Mouse (Mus musculus) heart, postnatal 25 days (tissue): ENCODE data around the gene Spop. TPM values are rescaled to one million over a fixed set of nuclear protein-coding genes. Genes with fewer than 3 reads are reported as not detected.

ENCODE experiments used
- DNase-seq: peaks from one replicate; pipeline ENCODE4 v3.0.0; 2022; ENCODE audit warnings: low spot score
- intact Hi-C: fragments of 180-260 bp; cut with DNase I; formaldehyde crosslinking; loops from one replicate; pipeline ENCODE4 v1.15.1; 2025
- total RNA-seq, 2 experiments: library from RNA; stranded (reverse); gene quantifications; 2 replicates each; pipeline ENCODE4 v1.2.3; 2021

Gene Spop
- 100 to 1,000 TPM; 180 to 195 TPM for total RNA-seq

DNA sequence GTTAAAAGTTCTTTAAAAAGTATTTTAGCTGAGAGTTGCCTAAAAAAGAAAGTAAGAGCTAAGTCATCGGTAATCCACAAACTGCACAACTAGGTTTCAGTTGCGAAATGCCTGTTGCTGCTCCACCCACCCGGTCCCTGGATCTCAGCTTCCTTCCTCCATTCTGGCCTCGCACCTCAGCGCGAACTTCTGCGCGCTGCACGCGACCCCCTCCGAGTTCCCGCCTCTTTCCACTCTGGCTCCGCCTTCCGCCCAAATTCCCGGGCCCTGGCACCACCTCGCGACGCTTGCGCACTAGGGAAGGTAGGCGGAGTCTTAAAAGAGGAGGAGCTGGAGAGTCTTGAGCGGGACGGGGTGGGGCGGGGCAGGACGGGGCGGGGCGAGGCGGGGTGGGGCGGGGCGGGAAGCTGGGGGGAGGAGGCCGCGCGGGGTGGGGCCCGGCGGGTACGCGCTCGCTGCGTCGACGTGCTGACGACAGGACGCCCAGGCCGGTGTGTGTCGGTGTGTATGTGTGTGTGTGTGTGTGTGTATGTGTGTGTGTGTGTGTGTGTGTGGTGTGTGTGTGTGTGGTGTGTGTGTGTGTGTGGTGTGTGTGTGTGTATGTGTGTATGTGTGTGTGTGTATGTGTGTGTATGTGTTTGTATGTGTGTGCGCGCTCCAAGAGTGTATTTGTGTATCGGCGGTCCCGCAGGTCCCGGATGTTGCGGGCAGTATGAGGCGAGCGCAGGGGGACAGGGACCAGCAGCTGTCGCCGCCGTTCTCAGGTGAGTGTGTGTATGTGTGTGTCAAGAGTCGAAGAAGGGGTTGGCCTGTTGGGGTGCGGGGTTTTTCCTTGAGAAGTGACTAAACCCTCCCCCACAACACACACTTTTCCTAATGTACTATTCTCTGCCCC, at the start of gene Spop:
TSS of gene Spop (plus strand) at position 440 of the 895 bp plus-strand sequence.
- intact Hi-C loops, result no loop called here
- peak; percentile 88 for DNase-seq

DNA sequence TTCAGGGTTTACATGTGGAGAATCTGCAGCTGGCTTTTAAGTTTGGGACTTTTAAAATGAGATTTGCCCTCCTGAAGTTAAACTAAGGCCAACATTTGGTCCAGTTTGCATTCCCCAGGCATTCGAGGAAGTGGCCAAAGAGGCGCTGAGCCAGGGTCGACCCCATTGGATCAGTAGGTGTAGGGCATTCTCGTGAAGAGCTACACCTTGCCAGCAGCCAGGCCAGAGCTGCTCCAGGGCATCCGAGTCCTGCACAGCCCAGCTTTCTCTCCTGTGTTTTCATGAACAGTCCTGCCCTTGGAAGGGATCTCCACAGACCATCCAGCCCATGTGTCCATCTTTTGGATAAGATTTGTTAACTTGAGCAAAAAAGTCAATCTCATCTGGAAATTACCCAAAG, 49.5 kb upstream of the Spop start:
- no peak for DNase-seq
- intact Hi-C loops, result no loop called here

DNA sequence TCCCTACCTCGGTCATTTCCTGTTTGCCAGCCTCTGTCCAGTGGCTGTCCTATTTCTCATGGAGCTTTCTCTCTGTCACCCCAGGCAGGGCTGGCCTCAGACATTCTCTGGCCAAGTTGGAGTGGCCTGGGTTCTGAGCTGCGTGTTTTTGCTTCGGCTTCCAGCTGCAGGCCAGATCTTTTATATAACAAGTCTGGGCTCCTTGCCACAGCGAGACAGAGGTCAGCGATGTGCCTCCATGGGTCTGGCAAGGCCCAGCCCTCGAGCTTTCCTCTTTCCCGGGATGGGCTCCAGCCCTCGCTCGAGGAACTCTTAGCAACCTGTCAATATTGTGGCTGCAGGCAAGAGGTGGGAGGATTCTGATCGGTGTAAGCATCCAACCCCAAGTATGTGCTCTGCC, 48.3 kb upstream of the Spop start:
- intact Hi-C loops, result loop anchor here (5.0 kb wide), 1 partner anchor 108 kb away; no protein-coding TSS in a partner anchor
- peak; percentile 91 for DNase-seq

DNA sequence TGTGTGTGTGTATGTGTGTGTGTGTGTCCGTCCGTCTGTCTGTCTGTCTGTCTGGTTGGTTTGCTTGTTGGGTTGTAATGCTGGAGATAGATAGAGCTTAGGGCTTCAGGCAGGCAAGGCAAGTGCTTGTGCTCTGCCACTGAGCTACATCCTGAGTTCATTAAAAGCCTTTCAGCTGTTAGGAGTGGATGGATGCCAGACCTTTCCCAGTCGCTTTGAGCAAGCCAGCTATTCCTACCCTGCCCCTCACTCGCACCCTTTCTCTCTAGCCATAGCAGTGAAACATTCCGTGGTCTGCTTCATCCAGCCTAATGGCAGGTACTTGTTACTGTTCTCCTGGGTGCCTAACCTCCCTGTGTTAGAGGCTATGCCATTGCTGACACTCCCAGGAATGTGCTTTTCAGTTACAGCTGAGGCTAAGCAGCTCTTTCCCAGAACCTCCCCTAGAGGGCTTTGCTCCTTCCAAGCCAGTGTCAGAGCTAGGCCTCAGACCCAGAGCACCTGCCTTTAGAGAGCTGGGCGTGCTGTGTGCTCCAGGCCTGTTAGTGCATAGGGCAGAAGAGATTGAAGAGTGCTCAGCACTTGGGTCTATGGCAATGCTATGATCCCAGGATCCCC, 47.5 kb upstream of the Spop start:
- intact Hi-C loops, result loop anchor here (5.0 kb wide), 1 partner anchor 109 kb away; no protein-coding TSS in a partner anchor
- no peak for DNase-seq

DNA sequence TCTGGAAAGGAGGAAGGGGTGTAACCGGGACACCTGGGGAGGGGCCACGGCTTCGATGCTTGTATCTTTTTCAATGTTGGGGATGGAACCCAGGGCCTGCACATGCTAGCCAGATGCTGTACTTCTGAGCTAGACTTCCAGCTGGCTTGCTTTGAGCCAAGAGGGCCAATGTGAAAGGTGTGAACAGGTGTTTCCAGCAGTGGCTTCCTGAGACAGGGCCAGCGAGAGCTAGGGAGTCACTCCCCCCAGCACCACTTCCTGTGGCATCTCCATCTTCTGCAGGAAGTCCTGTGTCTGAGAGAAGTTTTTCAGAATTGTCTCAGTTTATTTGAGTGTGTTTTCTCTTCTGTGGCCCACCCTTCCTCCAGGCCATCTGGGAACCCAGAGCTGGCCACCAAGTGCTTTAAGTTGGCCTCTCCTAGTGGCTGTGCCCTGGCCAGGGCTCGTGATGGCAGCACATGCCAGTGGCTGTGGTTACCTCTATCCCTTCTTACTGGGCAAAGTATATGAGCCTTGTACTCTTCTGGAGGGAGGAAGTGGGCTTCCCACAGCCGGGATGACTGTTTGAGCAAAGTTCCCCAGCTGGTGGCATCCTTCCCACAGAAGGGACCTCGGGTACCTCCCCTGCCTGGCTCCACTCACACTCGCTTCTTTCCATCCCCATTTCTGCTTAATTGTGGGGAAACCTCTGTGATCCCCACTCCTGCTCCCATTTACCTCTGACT, 46.7 kb upstream of the Spop start:
- intact Hi-C loops, result loop anchor here (5.0 kb wide), 1 partner anchor 110 kb away; no protein-coding TSS in a partner anchor

DNA sequence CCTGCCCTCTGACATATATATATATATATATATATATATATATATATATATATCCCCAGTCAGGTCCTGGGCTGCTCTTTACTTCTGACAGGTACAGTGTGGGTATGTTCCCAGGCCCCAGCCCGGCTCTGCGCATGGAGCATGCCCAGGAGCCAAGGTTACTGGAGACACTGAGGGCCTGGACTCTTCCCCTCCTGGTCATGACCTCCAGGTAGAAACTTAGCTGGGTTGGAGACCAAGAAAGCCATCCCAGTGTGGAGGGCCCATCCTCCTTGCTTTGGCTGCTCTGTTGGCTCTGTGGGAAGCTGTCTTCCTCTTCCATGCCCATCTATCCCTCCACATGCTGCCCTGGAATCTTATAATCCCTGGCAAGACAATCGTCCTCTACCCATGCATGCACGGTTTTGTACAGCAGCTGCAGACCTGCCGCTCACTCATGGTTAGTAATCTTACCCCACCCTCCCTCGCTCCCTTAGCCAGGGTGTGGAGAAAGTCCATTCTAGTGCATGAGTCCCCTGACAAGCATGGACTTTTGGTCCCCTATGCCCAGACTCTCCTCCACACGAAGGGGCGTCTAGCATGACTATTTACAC, 45.6 kb upstream of the Spop start:
- intact Hi-C loops, result loop anchor here (5.0 kb wide), 1 partner anchor 111 kb away; no protein-coding TSS in a partner anchor
- no peak for DNase-seq

More for the DNA sequence above, 46.7 kb upstream of the Spop start:
- no peak for DNase-seq

DNA sequence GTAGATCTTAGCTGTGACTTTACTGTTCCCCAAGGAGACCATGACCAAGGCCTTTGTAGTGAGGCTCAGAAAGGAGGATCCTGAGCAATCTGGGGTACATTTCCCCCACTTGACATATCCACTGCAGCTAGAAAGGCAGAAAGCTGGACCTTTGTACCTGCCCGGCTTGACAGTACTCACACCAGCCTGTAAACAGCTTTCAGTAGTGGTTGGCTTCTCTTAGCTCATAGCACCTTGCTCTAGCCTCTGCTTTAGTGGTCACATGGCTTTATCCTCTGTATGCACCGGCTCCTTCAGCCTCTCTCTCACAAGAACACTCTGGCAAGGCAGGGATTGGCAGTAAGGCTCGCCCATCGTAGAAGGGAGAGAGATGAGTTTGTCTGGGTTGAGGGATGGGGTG, 45.0 kb upstream of the Spop start:
- intact Hi-C loops, result loop anchor here (5.0 kb wide), 1 partner anchor 112 kb away; no protein-coding TSS in a partner anchor
- no peak for DNase-seq

DNA sequence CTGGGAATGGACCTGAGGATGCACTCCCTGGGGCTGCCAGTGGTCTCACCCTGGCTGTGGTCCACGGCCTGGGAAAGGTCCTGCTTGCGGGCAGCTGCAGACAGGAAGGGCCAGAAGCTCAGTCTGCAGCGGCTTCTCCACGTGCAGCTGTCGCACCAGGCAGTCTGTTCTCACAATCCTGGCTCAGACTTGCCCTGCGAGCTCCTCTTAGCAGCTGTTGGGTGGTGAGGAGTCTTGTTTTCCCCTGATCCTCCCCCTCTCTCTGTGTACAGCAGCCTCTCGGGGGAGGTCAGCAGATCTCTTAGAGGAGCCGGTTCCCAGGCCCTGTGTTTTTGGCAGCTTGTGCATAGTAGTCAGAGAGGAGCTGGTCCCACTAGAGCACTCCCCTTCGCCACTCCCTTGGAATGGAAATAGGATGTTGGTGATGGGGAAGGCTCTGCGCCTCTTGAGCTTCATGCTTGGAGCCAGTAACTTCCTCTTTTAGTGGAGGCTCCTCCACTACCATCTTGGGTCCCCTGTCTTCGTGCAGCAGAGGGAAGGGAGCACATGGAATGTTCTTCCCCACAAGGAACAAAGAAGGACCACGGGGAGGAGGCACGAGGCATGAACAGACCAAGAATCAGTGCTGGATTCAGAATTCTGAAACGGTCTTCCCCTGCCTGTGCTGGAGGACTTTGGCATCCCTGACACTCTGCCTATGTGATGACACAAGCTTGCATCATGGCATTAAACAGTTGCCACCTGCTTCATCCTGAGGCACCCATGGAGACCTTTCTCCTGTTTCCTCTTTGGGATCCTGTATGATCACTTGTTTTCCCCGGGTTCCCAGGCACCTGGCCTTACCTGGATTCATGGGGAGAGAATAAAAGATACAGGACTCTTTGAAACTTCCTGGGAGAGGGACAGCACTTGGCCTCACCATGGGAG, 43.7 kb upstream of the Spop start:
- intact Hi-C loops, result loop anchor here (5.0 kb wide), 1 partner anchor 113 kb away; no protein-coding TSS in a partner anchor
- peak; percentile 80 for DNase-seq

DNA sequence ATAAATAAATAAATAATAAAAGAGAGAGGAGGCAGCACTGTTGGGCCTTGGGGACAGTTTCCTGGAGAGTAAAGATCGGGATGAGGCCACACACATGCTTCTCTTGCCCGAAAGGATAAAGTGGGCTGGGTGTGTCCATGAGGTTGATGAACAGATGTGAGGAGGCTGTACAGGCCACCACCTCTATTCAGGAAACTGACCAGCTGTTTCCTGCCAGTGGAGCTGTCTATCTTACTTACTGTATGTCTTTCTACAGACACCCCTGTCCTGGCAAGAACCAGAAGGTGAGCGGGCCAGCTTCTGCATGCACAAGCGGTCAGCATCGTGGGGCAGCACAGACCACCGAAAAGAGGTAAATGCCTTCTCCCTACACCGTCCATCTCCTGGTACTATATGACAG, 42.7 kb upstream of the Spop start:
- DNase-seq, result no peak
- intact Hi-C loops, result no loop called here

DNA sequence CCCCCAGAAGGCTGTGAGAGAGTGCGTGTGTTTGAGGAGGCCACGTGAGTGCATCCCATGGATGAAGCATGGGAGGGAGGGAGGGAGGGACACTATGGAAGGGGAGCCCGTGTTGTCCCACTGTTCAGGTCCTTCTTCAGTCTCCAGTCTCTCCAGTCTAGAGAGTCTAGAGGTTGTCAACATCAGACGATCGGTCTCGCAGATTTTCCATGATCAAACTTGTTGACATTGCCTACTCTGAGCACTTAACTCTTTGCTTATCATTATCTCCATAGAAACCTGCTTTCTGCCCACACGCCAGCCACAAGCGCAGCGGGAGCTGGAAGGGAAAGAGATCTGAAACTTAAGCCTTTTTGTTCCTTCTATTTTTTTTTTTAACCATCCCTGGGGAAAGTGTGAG, 35.0 kb upstream of the Spop start:
- no peak for DNase-seq
- intact Hi-C loops, result no loop called here

DNA sequence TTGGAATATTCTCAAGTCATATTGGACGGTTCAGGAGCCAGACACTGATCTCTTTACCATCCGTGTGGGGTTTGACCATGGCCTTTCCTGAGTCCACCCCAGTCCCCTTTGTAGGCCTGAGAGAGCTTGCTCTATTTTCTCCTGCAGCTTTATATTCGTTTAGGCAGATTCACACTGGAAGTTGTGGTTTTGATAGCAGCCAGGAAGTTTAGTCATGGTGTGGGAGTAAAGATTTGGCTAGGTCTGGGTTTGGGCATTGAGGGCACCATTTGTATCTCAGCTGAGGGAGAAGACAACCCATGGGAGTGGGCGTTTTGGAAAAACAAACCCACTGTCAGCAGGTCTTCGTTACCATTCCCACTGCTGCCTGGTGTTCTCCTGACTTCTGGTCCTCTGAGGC, 34.3 kb upstream of the Spop start:
- DNase-seq, result no peak
- intact Hi-C loops, result no loop called here

DNA sequence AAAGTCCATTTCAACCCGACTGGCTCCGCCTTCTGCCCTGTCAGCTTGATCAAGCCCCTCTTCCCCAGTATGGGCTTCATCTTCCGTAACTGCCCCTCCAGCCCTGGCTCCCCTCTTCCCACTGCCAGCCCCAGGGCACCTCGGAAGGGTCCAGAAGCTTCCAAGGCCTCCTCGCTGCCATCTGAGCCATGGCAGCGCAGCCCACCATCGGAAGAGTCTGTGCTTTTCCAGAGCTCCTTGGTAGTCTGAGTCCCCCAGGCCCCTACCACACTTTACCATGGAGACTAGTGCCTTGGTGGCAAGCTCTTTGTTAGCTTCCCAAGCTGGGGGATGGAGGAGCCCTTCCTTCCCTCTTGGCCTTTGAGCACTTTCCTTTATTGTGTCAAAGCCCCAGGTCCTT, 33.2 kb upstream of the Spop start:
- DNase-seq, result no peak
- intact Hi-C loops, result loop anchor here (5.0 to 10.0 kb wide), 2 partner anchors 123 to 266 kb away; no protein-coding TSS in a partner anchor

DNA sequence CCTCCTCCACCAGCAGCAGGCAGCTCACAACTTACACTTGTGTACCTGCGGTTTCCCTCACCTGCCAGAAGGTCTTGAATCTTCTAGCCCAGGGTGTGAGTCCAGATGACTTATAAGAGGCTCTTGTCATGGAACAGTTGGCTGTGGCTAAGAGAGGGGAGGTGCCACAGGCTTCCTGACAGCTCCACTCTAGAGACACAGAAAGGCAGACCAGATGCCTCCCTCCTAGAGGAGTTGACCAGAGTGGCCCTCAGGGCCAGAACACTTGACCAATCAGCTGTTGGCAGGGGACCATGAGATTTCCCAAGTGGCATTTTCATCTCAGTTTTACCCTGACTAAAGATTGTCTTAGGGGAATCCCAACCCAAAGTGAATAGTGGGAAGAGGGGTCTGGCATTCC, 32.7 kb upstream of the Spop start:
- no peak for DNase-seq
- intact Hi-C loops, result loop anchor here (5.0 to 10.0 kb wide), 2 partner anchors 124 to 266 kb away; no protein-coding TSS in a partner anchor

DNA sequence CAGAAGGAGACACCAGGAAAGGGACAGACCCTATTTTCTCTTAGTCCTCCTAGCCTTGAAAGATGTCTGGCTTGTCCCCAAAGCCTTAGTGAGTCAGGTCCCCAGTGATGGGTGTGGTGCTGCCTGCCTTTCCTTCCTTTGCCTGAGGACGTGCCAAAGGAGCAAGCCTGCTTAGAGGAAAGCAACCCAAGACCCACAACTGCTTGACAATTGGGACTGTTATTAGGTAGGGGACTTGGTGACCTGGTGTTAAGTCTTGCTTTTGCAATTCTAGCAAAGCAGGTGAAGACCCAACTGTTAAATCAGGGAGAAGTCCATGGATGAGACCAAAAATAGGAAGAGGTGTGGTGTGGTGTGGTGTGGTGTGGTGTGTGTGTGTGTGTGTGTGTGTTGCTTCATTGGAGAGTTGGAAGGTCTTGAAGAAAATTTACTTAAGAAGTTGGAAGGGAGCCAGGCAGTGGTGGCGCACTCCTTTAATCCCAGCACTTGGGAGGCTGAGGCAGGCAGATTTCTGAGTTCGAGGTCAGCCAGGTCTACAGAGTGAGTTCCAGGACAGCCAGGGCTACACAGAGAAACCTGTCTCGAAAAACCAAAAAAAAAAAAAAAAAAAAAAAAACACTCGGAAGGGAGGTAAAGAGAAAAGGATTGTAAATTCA, 30.4 kb upstream of the Spop start:
- intact Hi-C loops, result loop anchor here (2.0 to 10.0 kb wide), 3 partner anchors 126 to 269 kb away; no protein-coding TSS in a partner anchor
- peak; percentile 59 for DNase-seq

DNA sequence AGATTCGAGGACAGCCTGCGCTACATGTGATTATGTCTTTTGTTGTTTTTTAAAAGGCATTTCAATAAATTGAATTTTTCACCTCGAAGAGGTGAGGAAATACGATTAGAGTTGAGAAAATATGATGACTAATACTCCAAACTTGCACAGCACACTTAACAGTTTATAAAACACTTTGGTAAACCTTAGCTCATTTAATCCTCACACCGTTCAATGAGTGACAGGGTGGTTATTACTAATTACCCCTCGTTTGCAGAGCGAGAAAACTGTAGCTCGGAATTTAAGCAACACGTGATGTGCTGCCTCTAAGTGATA, 29.9 kb upstream of the Spop start:
- intact Hi-C loops, result loop anchor here (1.0 to 10.0 kb wide), 3 partner anchors 74 to 269 kb away; partner anchors contain the start of gene Kat7
- no peak for DNase-seq

DNA sequence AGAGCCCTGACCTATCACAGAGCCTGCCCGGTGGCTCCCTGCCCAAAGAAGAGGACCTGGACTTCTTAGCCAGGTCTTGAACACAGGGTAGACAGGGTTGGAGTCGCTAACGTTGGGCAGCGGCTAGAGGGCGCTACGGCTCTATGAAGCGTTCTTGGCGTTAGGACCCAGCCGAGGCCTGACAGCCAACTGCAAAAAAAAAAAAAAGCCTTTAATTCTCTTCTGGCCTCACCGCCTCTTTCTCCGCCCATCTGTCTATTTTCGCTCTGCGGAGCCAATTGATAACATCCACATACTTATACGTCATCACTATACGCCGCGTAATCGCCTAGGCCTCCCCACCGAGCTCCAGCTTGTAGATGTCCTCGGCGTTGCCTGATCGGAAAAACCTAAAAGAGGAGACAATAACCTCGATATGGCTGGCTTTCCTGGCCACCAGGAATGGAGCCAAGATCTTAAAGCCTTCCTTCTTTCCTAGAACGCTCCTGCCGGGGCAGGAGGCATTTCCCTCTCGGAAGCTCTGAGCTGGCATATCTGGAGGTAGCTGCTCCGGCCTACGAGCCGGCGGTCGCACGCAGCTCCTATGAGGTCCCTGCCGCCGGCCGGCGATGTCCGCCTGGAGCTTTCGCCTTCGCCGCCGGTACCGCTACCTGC, 29.4 kb upstream of the Spop start, which contains the start of gene Slc35b1:
TSS of gene Slc35b1 (plus strand) at position 374 of the 654 bp plus-strand sequence.
- intact Hi-C loops, result loop anchor here (1.0 to 10.0 kb wide), 3 partner anchors 74 to 270 kb away; partner anchors contain the start of gene Kat7
- DNase-seq, result peak; percentile 91

DNA sequence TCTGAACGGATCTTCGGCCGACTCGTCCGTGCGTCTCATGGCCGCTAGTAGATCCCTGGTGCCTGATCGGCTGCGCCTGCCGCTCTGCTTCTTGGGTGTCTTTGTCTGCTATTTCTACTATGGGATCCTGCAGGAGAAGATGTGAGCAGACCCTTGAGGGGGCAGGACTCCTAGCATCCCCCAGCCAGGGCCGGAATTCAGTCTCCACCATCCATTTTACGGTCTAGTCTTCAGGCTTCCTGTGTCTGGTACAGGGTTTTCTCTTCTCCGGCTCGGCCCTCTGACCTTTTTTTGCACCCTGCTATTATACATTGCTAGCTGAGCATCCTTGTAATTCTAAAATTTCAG, 28.9 kb upstream of the Spop start:
- no peak for DNase-seq

More for the DNA sequence above, 28.9 kb upstream of the Spop start:
- intact Hi-C loops, result loop anchor here (1.0 to 10.0 kb wide), 3 partner anchors 75 to 270 kb away; partner anchors contain the start of gene Kat7
